Mouse (Mus musculus): ENCODE measurements at regions not wholly inside any gene's neighbourhood (a gene's known extent, or its start where the extent isn't known, plus 50 kb on each side); places are given as distances from the start of the nearest gene placed in this dataset.
"Not testable (repeated sequence)": the region's sequence is repeated elsewhere in the genome, so short reads cannot be mapped to it uniquely, and the experiment has no call there.

DNA sequence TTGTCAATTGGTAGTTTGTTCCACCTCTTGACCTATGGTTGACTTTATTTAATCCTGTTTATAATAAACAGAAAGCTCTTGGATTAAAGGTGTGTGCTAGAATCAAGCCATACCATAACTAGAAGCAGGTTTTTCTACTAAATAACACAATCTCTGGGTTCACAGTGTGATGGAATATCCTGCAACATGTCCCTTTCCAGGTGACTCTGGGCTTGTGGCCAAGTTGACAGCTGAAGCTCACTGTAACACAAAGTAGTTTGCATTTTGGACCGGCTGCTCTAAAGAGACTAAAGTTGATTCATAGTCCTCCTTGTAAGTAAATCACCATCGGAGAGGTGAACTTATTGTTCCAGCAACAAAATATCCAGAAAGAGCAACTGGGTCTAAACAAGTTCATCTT lies 149.3 kb upstream of the Kctd3 start:
- H3K4me3 ChIP-seq (replicated peaks), result no peak overlapping the region
- no peaks in the 10 kb centered on the region for H3K27me3 ChIP-seq (replicated peaks)
- H3K4me1 ChIP-seq (replicated peaks), result no peaks in the 10 kb centered on the region
- no peak overlapping the region for H3K9ac ChIP-seq
- WGBS, result 64% methylated on average over 2 of the region's 2 CpGs
- H3K27ac ChIP-seq, result no peak overlapping the region
- no peaks in the 10 kb centered on the region for H3K36me3 ChIP-seq
- no peaks in the 10 kb centered on the region for H3K9me3 ChIP-seq
- no peak overlapping the region for H3K4me2 ChIP-seq (replicated peaks)
- ATAC-seq, result no peak

DNA sequence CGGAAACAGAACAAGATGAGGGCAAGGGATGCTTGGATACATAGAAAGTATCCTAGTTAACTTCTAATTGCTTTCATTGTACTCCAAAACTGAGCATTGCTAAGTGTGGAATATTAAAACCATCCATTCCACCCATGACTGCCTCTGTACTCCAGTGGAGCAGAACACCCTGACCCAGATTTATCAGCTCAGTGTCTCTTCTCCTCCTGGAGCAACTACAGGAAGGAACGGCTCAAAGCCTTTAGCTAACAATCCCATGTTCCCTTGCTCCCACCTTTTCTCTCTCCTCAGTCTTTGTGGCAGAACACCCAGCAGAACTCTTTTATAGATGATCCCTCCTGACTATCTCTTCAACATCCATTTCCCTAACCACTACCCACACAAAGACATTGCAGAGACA lies 146.7 kb upstream of the Kctd3 start:
- Histone ChIP-seq H3K4me1 (replicated peaks) (no peaks in the 10 kb centered on the region), H3K27me3 (replicated peaks) (no peaks in the 10 kb centered on the region), H3K4me2 (replicated peaks) (no peak overlapping the region), H3K9ac (no peak overlapping the region), H3K9me3 (no peaks in the 10 kb centered on the region), H3K4me3 (replicated peaks) (no peak overlapping the region), H3K27ac (no peak overlapping the region), H3K36me3 (no peaks in the 10 kb centered on the region)
- 81% methylated on average over 2 of the region's 2 CpGs for WGBS
- no peak for ATAC-seq

DNA sequence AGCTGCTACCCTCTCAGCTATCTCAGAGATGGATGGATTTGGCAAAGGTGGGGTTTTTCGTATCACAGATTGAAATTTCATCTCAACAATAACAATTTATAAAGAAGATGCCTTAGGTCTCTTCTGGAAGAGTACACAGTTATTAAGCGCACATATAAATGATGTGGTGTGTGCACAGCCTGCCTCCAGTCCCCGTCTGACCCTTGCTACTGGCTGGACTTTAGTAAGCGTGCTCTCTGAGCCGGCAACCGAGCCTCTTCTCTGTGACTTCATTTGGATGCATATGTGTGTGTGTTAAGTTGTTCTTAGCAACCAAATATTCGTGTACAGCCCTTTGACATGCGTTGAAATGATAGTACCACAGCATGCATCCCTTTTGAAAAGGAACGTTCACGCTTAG lies 145.5 kb upstream of the Kctd3 start:
- Histone ChIP-seq H3K27me3 (replicated peaks) (no peaks in the 10 kb centered on the region), H3K9me3 (no peaks in the 10 kb centered on the region), H3K27ac (no peak overlapping the region), H3K9ac (no peak overlapping the region), H3K4me3 (replicated peaks) (no peak overlapping the region), H3K4me1 (replicated peaks) (no peaks in the 10 kb centered on the region), H3K4me2 (replicated peaks) (no peak overlapping the region), H3K36me3 (no peaks in the 10 kb centered on the region)
- ATAC-seq, result no peak
- WGBS, result 74% methylated on average over 10 of the region's 10 CpGs

DNA sequence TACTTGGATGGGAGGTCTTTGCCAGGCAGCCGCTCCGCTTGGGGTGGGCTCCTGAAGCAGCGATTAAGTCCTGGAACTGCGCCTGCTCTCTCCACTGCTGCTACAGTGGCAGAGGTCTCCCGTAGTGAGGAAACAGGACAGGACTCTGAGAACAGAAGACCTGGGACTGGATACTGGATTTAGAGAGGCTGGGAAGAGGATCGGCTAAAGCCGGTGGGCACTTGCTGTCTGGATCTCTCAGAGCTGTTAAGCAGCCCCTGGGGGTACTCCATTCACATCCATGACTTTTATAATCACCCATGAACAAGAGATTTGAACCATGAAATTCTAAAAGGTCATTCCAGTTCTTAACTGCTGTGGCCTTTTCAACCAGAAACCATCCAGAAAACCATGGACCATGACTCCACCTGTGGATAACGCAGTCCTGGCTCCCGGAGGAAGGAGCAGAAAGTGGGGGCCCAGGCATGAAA lies 135.4 kb upstream of the Kctd3 start:
- ATAC-seq, result no peak
- H3K4me3 ChIP-seq (replicated peaks), result no peak overlapping the region
- H3K4me2 ChIP-seq (replicated peaks), result no peak overlapping the region
- no peak overlapping the region for H3K27ac ChIP-seq
- WGBS, result 79% methylated on average over 9 of the region's 9 CpGs
- no peaks in the 10 kb centered on the region for H3K4me1 ChIP-seq (replicated peaks)
- no peaks in the 10 kb centered on the region for H3K27me3 ChIP-seq (replicated peaks)
- H3K9me3 ChIP-seq, result no peaks in the 10 kb centered on the region
- H3K9ac ChIP-seq, result no peak overlapping the region
- H3K36me3 ChIP-seq, result no peaks in the 10 kb centered on the region

DNA sequence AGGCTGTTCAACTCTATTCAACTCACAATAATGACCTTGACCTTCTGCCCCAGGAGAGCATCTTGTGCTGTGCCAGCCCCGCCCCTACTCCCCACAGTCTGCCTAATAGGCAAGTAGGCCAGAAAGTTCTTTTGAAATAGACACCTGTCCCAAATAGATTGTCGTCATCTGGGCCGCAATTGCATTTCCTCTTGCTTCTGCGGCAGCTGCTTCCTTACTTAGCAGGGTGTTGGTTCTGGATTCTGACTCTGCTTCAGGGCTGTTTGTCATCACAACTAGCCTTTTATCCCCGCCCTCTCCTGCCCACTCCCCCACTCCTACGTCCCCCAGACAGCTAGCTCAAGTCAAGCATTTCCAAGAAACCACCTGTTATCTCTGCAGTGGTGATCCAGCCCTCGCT lies 134.9 kb upstream of the Kctd3 start:
- Histone ChIP-seq H3K4me3 (replicated peaks) (no peak overlapping the region), H3K27ac (no peak overlapping the region), H3K9ac (no peak overlapping the region), H3K4me2 (replicated peaks) (no peak overlapping the region), H3K27me3 (replicated peaks) (no peaks in the 10 kb centered on the region), H3K36me3 (no peaks in the 10 kb centered on the region), H3K4me1 (replicated peaks) (no peaks in the 10 kb centered on the region), H3K9me3 (no peaks in the 10 kb centered on the region)
- WGBS, result 67% methylated on average over 7 of the region's 7 CpGs
- ATAC-seq, result no peak

DNA sequence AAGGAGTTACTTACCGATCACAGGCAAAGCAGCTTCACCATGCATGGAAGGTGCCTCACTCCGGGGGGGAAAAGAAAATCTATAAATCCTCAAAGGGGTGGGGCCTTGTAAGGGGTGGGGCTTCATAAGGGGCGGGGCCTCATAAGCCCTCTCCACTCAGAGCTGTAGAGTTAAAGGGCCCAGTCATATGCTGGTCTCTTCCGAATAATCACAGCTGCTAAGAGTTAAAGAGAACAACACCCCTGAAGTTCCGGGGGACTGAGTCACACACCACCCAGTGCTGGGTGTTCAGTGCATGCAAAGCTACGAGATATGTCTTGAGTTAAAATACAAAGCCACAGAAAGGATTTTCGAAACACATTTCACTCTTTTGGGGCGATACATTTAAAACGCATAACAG lies 134.1 kb upstream of the Kctd3 start:
- H3K9me3 ChIP-seq, result no peaks in the 10 kb centered on the region
- H3K27me3 ChIP-seq (replicated peaks), result no peaks in the 10 kb centered on the region
- 90% methylated on average over 9 of the region's 9 CpGs for WGBS
- H3K9ac ChIP-seq, result no peak overlapping the region
- H3K36me3 ChIP-seq, result no peaks in the 10 kb centered on the region
- ATAC-seq, result no peak
- no peaks in the 10 kb centered on the region for H3K4me1 ChIP-seq (replicated peaks)
- no peak overlapping the region for H3K4me3 ChIP-seq (replicated peaks)
- H3K27ac ChIP-seq, result no peak overlapping the region
- H3K4me2 ChIP-seq (replicated peaks), result no peak overlapping the region

DNA sequence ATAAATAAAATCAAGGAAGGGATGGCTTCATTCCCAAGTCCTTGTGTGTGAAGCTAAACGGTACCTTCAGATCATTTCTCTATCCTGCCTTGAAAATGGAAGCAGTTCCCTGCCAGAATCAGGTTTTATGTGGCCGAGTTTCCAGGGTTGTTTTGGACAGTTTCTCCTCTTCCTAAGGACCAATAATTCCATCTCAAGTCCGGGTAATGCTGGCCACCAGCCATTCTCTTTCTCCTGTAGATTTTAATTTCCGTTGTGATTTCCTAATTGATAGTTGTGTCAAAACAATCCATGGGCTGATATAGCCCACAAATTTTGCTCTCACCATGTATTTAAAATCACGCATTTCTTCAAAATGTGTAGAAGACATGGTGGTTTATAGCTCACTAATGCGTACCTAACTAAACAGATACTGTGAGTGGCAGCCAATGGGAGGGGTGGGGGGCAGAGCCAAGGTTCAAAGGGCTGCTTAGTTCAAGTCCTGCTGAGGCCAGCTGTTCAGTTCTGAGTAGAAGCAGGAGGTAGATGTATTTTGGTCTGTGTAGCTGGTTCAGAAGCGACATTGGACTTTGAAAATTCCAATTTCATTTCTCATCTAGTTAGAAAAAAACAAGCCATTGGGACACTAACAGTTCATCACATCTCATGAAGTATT lies 129.2 kb upstream of the Kctd3 start:
- H3K36me3 ChIP-seq, result no peaks in the 10 kb centered on the region
- WGBS, result 68% methylated on average over 7 of the region's 7 CpGs
- no peak for ATAC-seq
- H3K4me3 ChIP-seq (replicated peaks), result no peak overlapping the region
- H3K4me2 ChIP-seq (replicated peaks), result no peak overlapping the region
- no peaks in the 10 kb centered on the region for H3K27me3 ChIP-seq (replicated peaks)
- no peak overlapping the region for H3K27ac ChIP-seq
- H3K4me1 ChIP-seq (replicated peaks), result no peaks in the 10 kb centered on the region
- H3K9ac ChIP-seq, result no peak overlapping the region
- H3K9me3 ChIP-seq, result no peaks in the 10 kb centered on the region

DNA sequence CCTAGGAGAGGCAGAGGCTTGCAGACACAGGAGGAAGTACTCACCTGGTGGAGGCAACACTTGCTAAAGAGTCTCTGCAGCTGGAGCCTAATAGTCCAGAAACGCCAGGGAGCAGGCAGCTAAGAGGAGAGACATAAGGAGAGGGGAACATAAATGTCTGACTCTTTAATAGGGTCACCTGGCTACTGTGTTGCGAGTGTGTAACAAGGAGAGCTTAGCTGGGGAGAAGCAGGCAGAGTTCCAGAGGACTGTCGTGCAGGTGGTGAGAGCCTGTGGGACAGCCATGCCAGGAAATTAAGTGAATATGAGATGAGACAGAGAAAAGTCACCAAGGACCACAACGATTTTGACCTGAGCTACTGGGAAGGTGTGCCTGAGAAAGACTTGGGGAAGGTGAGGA lies 128.2 kb upstream of the Kctd3 start:
- no peaks in the 10 kb centered on the region for H3K4me1 ChIP-seq (replicated peaks)
- no peak overlapping the region for H3K4me2 ChIP-seq (replicated peaks)
- no peaks in the 10 kb centered on the region for H3K36me3 ChIP-seq
- 76% methylated on average over 4 of the region's 4 CpGs for WGBS
- no peaks in the 10 kb centered on the region for H3K9me3 ChIP-seq
- ATAC-seq, result no peak
- no peak overlapping the region for H3K4me3 ChIP-seq (replicated peaks)
- no peak overlapping the region for H3K27ac ChIP-seq
- H3K9ac ChIP-seq, result no peak overlapping the region
- H3K27me3 ChIP-seq (replicated peaks), result no peaks in the 10 kb centered on the region

DNA sequence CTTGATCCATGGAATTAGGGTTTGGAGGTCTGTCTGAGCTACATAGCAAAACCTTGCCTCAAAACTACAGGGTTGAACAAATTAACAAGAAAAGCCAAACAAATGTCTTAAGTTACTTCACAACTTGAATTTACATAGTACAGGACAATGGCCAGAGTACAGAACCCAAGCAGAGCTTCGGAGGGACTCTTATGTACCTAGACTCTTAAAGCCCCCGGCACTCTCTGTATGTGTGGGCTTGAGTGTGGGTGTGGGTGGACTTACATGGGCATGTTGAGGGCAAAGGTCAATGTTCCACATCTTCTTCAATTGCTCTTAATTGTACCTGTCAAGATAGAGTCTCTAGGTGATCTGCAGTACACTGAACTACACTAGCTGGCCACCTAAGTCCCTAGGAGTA lies 121.1 kb upstream of the Kctd3 start:
- no peak for ATAC-seq
- Histone ChIP-seq H3K4me2 (replicated peaks) (no peak overlapping the region), H3K27ac (no peak overlapping the region), H3K4me3 (replicated peaks) (no peak overlapping the region), H3K27me3 (replicated peaks) (no peaks in the 10 kb centered on the region), H3K9me3 (no peaks in the 10 kb centered on the region), H3K4me1 (replicated peaks) (no peaks in the 10 kb centered on the region), H3K36me3 (no peaks in the 10 kb centered on the region), H3K9ac (no peak overlapping the region)
- 70% methylated on average over 2 of the region's 2 CpGs for WGBS

DNA sequence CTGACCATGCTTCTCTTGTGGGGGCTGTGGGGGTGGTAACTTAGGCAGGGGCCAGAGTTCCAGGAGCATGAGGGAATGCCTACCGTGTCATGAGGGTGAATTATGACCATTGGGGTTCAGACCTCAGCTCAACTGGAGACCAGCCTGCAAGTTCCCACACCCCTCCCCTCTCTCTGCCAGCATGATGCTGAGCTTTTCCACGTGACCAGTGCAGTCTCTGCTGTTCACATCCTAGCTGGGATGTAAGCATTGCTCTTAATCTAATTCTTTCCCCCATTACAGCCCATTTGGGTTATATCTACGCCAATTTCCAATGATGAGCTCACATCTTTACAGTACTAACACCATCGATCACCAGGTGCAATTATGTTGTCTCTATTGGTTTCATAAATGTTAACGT lies 120.6 kb upstream of the Kctd3 start:
- ATAC-seq, result peak; percentile 41; the same call in 1 of the 2 replicates
- H3K4me2 ChIP-seq (replicated peaks); H3K4me3 ChIP-seq (replicated peaks); H3K4me1 ChIP-seq (replicated peaks); H3K36me3 ChIP-seq; H3K27ac ChIP-seq; H3K9me3 ChIP-seq; H3K9ac ChIP-seq; H3K27me3 ChIP-seq (replicated peaks): not testable (repeated sequence)
- 54% methylated on average over 5 of the region's 5 CpGs for WGBS

DNA sequence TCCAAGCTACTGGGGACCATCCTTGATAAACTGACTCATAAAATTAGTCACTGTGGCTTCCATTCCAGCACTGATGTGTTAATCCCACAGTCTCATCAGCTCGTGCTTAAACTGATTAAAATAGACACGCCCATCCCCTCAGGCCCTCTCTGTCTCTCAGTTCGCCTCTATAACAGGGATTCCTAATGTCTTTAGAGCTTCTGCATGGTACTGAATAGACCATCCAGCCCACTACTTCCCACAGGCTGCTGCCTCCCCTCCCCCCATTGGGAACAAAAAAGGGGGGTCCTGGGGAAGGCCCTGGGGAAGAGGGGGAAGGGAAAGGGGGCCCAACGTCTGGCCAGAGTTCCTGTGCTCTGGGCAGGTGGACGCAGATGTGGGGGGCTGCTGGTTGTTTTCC lies 119.7 kb upstream of the Kctd3 start:
- no peak overlapping the region for H3K27ac ChIP-seq
- 61% methylated on average over 5 of the region's 5 CpGs for WGBS

DNA sequence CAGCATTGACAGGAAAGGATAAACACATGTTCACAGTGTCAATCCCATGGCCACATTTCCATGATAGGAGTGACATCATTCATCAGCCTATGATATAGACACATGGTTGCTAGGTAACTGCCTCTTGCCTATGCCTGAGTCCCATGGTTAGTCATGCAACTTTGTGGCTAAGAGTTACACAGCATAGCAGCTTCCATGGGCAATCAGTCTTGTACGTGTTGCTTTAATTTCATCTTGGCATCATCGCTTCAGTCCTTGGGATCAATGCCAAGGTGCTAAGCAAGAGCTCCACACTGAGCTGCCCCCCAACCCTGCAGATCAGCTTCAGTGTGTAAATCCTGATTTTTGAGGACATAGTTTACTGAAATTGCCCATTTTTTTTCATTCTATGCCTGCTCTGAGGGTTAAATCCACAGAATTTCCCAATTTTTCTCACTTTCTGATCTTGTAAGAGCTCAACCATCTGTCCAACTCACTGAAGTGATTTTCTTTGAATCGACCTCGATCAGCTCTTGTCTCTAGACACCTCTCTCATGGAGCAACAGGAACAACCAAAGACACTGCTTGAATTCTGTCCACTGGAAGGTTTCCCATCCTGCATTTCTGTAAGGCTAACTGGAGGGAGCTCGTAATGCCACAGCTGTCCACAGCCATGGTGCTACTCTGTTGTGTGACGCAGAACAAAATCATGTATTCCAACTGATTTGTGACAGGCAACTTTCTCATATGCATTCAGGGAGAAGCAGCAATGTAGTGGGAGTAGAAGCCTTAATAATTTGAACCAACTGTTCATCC lies 112.5 kb upstream of the Kctd3 start:
- H3K36me3 ChIP-seq, result no peaks in the 10 kb centered on the region
- WGBS, result 92% methylated on average over 6 of the region's 6 CpGs
- H3K9me3 ChIP-seq, result no peaks in the 10 kb centered on the region
- H3K27me3 ChIP-seq (replicated peaks), result no peaks in the 10 kb centered on the region
- no peak overlapping the region for H3K9ac ChIP-seq
- no peak overlapping the region for H3K4me3 ChIP-seq (replicated peaks)
- ATAC-seq, result no peak
- no peaks in the 10 kb centered on the region for H3K4me1 ChIP-seq (replicated peaks)
- no peak overlapping the region for H3K4me2 ChIP-seq (replicated peaks)
- no peak overlapping the region for H3K27ac ChIP-seq

More for the DNA sequence above, 119.7 kb upstream of the Kctd3 start:
- Histone ChIP-seq H3K9ac (no peak overlapping the region), H3K4me3 (replicated peaks) (no peak overlapping the region), H3K4me1 (replicated peaks) (no peaks in the 10 kb centered on the region), H3K27me3 (replicated peaks) (no peaks in the 10 kb centered on the region), H3K9me3 (no peaks in the 10 kb centered on the region), H3K4me2 (replicated peaks) (no peak overlapping the region), H3K36me3 (no peaks in the 10 kb centered on the region)
- no peak for ATAC-seq

DNA sequence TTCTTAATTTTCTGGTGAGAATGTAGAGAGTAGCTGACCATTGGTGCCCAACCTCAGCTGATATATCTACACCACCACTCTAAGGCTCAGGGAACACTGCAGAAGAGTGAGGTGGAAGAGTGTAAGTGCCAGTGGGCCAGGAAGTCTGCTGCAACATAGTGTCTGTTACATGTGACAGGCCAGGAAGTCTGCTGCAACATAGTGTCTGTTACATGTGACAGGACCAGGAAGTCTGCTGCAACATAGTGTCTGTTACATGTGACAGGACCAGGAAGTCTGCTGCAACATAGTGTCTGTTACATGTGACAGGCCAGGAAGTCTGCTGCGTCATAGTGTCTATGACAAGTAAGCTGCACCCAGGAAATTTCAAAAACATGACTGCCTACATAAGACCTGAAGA lies 111.4 kb upstream of the Kctd3 start:
- not testable (repeated sequence) for ATAC-seq; H3K4me3 ChIP-seq (replicated peaks); H3K36me3 ChIP-seq; H3K9ac ChIP-seq; H3K27me3 ChIP-seq (replicated peaks); H3K27ac ChIP-seq; H3K9me3 ChIP-seq; H3K4me1 ChIP-seq (replicated peaks); H3K4me2 ChIP-seq (replicated peaks)
- 77% methylated on average over 1 of the region's 1 CpGs for WGBS
